Mouse (Mus musculus): ENCODE results near the gene Btbd2.

DNA sequence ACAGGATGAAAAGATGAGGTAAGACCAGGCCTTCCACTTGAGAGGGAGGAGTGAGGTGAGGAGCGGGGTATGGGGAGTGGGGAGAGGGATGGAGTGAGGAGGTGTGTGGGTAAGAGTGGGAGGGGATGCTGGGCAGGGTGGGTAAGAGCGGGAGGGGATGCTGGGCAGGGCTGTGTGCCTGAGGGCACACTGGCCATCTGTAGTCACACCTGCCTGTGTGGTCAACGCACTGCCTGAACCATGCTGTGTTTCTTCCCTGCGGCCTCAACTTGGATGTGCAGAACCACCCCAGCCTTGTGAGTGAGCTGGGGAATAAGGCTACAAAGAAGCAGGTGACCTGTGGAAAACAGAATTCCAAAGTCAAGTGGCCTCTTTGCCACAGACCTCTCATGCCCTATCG, 47.5 kb upstream of the Btbd2 start:
- TF ChIP-seq CTCF (conservative IDR thresholded peaks at IDR 0.05; ENCODE audit: low read length) (no peak), NANOG (IDR thresholded peaks at IDR 0.05; ENCODE audit: borderline replicate concordance, low read length) (no peak)

All from E14TG2a.4 (cell line).